Mouse (Mus musculus): Measurements from ENCODE around the gene Kctd18. TPM values are rescaled to one million over a fixed set of nuclear protein-coding genes. Genes with fewer than 3 reads are reported as not detected.

Gene Kctd18
- total RNA-seq, 4 experiments from 2014 or later, result 3.2 to 8.6 (median 6.6) TPM

DNA sequence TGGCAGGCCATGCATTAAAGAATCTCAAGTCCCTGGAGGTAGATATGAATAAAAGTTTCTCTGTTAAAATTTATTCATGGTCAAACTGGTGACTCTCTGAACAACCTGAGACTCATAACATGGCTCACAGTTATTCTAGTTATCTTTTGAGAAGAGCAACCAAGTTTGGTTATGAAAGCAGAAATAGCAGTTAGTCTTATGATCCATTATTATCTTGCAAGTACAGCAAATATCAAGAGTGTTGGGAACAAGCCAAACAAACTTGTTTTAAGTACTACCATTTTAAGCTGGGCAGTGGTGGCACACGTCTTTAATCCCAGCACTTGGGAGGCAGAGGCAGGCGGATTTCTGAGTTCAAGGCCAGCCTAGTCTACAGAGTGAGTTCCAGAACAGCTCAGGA lies 27.5 kb downstream of the Kctd18 start:
- DNase-seq (ENCODE audit: low spot score in 2 of 2), result no peak

DNA sequence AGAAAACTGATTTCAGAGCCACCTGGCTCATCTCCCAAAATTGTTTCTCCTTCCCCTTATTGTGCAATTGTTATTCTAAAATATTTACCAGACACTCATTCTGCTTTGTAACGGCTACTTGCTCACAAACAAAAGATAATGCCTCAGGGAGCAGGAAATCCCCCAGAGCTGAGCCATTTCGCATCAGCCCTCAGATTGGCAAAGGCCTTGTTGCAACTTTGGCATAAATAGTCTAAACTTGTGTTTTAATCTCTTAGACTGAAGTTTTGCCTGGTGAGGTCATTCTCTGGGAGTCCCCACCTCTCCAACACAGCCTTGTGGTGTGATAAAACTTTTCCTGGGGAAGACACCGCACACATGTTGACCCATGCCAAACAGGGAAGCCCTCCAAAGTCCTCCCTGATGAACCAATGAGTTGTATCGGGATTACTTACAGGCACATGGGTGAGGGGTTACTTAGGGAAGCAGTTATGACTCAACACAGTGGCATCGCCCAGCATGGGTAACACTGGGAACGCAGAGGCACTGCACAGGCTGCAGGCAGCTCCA lies 29.6 kb downstream of the Kctd18 start:
- DNase-seq (ENCODE audit: low spot score in 2 of 2), result peak in 1 of 2 experiments; percentile 14

DNA sequence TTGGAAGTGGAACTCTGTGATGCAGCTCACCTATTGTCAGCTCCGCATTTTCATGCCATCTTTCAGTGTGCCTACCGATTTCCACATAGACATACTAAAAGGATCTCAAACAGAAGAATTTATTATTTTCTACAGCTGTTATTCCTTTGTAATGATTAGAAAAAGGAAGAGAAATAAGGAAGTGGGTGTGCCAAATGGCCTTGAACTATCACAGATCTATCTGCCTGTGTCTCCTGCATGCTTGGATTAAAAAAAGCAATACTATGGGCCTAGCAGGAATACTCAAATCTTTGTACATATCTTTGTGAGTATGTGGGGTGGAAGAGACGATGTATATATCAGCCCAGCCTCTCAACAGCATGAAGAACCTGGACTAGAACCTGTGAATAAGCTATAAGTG lies 41.9 kb downstream of the Kctd18 start:
- DNase-seq (ENCODE audit: low spot score in 2 of 2), result no peak

DNA sequence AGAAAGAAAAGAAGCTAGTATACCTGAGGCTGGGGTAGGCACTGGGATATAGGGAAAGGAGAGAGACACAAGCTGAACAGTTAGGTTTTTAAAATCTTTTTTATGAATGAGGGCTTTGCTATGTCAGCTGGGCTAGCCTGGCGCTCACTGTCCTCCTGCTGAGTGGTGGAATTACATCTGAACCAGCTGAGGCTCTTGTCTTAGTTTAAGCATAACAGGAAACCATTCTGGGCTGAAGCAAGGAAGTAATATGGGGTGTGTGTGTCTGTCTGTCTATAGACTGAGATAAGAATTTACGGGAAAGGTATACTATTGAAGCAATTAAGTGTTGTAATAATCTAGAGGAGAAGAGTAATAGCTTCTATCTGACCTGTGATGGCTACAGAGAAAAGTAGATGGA lies 47.2 kb downstream of the Kctd18 start:
- no peak for DNase-seq (ENCODE audit: low spot score in 2 of 2)

DNA sequence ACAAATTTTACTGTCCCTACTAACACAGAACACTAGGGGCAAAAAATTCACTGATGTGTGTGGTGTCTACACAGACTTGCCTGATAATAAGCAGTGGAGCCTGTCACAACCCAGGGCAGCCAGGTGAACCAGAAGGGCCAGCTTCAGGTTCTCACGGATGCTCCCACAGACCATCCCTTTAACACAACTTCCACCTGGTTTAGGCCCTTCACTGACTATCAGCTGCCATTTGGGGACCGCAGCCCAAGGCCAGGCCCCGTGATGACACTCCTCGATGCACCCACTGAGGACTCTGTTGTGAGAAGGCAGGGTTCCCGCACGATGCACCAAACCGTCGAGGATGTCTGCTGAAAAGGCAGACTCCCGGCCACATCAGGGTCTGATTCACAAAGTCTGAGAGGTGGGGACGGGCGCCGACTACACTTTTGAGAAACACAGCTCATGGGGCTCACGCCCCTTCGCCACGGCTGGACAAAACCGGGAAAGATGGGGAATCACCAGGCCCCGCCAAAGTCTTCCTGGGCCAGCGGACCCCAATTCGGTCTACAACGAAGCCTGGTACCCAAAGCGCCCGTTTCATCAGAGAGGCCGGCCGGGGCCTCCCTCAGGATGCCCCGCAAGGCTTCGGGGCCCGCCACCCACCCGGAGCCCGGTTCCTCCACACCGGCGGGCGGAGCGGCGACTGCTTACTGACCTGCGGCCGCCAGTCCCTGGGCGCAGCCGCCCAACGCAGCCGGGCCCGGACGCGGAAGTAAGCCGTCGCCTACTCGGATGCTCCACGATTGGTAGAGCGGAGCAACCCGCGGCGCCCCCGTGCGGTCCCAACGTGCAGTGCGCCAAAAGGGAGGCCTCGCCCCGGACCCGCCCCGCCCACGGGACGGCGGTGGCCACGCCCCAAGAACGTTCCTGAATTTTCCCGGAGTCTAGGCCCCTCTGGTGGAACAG lies 49.2 kb downstream of the Kctd18 start:
- DNase-seq (ENCODE audit: low spot score in 2 of 2), result peak; percentile 93

DNA sequence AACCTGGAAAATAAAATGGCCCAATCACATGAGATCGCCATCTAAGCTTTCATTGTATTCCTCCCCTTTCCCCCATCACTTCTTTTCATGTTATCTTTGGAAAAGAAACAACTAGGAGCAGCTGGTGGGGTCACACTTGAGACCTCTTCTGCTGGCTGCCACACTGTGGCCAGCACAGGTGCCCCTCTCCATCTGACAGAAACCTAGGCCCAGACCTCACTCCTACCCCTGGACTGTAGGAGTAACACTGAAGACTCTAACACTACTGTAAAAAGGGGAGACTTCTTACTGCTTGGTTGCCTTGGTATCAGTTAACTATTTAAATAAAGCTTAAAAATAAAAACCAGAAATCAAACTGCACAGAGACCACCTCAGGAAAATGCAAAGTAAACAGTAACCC lies 63.0 kb downstream of the Kctd18 start:
- no peak for DNase-seq (ENCODE audit: low spot score in 2 of 2)

DNA sequence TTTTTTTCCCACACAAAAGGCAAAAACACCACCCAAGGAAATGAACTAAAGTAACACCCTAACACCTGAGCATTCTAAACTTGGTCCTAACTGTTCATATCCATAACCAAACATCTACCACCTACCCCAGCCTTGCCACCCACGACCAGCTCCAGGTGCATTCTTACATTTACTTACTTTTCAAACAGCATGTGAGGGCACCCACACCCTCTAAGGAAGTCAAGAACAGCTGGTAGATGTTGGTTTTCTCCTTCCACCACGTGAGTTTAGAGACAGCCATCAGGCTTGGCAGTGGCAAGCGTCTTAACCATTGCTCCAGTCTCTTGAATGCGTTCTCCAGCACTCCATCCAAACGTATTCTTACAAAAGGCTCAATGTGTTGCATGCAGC lies 64.4 kb downstream of the Kctd18 start:
- DNase-seq (ENCODE audit: low spot score in 2 of 2), result no peak

DNA sequence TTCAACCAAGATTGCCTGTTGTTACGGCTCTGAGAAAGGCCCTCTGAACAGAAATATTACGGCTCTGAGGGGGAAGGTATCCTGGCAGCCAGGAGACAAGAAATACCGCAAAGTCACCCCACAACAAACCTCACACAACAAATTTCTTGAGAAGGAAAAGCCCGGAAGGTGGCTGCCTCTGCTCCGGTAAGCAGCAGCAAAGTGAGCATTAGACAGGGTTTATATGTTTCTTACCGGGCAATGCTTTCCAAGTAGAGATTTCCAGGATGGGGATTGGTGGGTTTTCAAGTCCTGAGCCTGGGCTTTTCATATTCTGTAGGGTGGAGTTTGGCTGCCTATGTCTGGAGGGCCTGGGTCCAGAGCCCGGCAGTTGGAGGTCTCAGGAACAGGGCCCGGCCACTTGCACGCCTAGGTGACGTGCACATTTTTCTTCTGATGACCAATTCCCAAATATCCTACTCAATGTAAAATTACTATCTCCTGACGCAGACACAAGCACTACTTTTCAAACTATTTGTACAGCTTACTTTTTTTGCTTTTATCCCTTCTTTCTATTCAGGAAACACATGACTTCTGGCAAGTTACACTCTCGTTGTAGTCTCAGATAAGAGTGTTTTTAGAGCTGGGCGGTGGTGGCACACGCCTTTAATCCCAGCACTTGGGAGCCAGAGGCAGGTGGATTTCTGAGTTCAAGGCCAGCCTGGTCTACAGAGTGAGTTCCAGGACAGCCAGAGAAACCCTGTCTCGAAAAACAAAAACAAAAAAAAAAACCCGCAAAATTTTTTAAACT lies 65.0 kb downstream of the Kctd18 start:
- no peak for DNase-seq (ENCODE audit: low spot score in 2 of 2)

DNA sequence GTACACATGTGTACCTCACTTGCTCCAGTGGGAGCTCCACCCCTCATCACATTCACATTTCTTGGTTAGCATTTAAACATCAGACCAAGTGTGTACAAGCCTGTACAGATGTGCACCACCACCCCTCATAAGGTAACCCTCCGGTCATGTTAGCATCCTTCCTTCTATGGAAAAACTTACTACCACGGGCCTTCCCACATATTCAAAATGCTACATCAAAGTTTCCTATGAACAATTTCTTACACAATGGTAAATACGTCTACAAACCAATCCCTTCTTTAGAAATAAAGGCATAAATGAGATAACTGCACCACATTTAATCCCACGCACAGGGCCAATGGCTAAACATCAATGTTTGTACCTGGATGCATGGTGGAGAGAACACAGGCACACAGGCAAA lies 66.2 kb downstream of the Kctd18 start:
- DNase-seq (ENCODE audit: low spot score in 2 of 2), result no peak

DNA sequence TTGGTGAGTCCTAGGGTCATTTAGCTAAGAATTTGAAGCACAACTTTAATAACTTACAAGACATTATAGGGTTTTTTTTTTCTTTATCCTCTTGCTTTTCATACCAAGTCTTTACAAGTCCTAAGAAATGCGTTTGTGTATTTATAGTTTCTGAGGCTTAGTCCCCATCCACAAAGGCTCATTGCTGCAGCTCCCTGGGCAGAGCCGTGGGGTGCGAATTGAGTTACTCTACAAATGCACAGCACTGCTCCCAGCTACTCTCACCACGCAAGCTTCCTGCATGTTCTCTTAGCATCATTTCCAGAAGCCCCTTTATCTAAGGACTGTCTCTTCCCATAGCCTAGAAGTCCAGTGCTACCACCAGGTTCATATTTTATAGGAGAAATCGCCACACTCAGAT lies 69.0 kb downstream of the Kctd18 start:
- no peak for DNase-seq (ENCODE audit: low spot score in 2 of 2)

DNA sequence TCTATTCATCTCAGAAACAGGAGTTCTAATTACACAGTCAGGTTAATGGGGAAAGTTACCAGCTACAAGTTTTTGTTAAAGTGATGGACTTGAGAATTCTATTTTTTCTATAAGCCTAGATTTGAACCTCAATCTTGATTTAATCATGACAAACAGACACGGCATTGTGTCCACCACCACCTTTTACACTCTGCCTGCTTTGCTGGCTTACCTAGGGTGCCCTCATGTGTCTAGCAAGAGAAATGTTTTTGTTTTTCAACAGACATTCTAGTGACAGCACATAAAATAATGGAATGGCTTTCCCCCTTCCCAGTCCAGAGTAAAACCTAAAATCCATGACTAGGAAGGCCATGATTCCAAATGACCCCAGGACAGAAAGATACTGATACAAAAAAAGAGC lies 69.6 kb downstream of the Kctd18 start:
- DNase-seq (ENCODE audit: low spot score in 2 of 2), result no peak

DNA sequence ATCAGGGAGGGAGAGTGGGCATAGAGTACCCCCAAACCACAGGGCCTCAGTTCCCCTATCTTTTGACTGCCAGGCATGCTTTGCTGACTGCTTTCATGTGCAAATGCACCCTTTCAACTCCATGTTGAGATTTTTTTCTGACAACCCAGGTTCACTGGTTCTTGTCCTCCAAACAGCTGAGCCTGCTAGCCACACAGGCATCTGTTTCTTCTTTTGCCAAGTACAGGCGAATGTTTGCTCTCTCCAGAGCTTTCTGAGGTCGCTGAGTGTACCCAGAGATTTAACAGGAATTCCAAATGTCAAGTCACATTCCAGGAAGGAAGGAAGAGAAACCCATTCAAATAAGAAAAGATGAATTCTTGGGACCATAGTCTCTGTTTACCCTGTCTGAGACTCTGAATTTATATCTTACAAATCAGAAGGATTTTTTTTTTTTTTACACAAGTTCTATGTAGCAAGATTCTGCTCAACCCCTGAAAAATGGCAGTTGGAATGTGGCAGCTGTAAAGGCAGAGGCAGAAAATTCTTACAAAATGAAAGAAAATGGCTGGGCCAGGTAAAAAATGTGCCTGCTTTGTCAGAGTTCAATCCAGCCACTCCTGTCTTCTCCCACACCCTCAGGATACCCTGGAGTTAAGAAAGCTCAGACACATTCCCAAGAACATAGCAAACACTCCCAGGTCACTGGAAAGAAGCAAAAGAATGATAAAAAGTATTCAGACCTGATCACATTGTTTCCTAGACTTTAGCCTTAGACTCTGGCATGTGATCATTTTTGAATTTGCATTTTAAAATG lies 71.0 kb downstream of the Kctd18 start:
- DNase-seq (ENCODE audit: low spot score in 2 of 2), result no peak

DNA sequence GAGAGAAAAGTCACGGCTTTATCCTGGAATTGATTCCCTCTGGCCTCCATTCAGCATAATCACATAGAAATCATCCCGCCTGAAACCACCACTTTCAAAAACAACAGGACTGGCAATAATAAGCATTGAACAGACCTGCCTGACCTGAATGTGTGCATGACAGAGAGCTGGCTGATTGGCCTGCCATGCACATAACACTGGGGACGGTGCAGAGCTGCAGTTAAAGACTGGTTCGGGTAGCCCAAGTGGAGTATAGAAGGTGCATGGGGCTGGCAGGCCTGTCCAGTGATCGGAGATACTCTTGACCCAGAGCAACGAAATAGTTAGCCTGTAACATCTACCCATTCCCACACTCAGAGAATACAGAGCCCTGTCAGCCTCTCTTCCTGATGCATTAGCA lies 76.5 kb downstream of the Kctd18 start:
- DNase-seq (ENCODE audit: low spot score in 2 of 2), result no peak

DNA sequence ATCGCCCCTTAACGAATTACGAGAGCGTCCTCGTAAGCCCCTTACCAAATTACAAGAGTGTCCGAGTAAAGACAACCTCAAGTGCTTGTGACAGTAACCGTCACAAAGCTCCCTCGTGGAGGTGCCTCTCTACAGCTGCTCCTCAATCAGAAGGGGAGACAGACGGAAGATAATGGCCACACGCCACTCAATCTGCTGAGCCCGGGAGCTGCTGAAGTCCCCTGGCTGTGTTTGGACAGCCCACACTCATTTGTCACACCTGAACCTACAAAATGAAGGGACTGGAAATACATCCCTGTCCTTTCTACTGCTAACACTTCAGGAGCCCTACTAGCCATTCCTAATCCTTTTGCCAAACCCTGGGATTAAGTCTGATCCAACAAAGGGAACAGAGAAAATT lies 77.0 kb downstream of the Kctd18 start:
- DNase-seq (ENCODE audit: low spot score in 2 of 2), result no peak

DNA sequence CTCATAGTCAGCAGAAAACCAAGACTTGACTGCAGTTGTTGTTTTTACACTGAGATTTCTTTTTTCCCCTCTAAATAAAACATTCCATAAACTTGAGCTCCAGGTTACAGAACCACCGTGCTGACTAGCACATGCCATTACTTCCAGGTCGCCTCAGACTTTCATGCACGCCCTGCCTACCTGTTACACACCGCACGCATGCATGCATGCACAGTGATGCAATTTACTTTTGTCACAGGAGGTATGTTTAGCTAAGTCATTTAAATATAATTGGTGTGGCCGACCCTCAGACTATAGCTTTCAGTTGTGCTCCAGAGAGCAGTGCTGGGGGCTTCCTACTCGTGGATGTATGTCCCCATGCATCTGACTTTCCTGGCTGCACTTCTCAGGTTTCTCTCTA lies 77.7 kb downstream of the Kctd18 start:
- DNase-seq (ENCODE audit: low spot score in 2 of 2), result no peak

DNA sequence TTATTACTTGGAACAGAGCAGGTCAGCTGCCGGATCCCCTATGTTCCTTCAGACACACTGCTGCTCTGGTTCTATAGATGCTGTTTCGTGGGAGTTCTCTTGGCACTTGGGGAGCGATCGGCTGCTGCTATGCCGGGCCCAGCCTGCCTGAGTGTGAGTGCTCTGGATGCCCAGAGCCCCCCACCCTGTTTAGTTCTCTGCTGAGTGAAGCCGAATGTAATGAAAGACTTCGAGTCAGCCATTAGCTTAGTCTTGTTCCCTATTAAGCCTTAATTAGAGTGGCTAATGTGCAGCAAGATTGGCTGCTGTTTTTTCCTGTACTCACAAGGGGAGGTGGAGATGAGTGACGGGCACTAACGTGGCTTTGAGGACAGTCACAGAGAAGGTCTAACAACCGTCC lies 78.1 kb downstream of the Kctd18 start:
- no peak for DNase-seq (ENCODE audit: low spot score in 2 of 2)

DNA sequence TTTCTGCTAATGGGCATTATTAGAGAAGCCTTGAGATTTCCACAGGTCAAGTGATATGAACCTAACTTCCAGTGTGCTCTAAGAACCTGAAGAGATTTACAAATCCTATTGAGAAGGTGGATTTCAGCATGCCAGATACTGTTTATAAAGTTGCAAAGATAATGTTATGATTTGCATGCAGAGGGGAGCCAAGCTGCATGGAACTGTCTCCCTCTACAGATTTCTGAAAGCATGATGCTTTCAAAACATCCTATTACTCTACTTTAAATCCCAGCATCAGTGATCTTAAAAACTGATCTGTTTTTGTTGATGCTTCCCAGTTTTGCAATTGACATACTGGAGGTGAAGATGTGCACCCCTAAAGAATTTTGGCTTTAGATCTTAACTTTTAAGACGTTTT lies 84.5 kb downstream of the Kctd18 start:
- no peak for DNase-seq (ENCODE audit: low spot score in 2 of 2)

DNA sequence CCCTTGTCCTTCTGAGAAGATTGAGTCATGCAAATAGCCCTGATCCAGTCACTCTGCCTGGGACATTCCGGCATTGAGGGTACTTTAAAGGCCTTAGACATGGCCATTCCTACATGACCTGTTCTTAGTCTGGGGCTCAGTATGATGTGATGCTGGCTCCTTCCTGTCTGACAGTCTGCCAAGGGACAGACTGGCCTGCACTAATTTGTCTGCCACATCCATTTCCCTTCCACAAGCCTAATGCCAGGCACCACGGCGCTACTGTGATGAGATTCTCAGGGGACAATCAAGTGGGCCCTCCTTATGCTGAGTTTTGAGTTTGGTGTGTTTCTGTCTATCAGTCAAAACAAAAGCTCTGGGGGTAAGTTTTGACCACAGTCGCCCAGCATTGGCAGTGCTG lies 100.2 kb downstream of the Kctd18 start:
- DNase-seq (ENCODE audit: low spot score in 2 of 2), result no peak

DNA sequence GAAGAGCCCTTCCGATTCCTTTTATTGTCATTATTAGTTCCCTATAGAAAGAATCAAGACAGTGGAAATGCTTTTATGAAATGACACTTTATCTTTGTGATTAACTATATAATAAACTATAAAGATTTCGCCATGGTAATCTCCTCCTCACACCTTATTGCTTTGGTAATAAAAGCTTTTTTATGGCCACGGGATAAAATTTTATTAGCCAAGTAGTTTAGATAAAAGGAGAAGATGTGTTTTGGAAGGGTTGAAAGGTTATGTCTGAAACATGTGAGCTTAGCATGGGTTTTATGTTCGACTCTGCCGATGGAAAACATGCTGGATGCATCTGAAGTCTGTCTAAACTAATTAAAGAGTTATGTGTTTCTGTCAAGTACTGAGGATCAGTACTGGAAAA lies 101.4 kb downstream of the Kctd18 start:
- DNase-seq (ENCODE audit: low spot score in 2 of 2), result no peak

DNA sequence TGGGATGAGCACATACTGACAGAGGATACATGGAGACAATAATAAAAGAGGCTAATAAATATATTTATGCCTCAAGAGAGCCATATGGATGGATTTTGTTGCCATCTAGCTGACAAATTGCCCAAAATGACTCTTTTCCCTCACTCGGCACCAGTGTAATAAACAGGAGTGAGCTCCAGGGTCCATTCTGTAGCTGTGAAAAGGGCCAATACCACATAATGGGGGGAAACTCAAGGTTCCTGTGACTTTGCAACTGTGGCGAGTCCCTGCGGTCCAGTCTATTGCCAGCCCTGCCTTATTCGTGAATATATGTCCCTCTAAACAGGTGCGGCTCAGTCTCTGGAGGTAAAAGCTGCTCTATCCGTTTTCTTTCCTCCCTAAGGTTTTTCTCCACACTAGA lies 107.2 kb downstream of the Kctd18 start:
- DNase-seq (ENCODE audit: low spot score in 2 of 2), result no peak

DNA sequence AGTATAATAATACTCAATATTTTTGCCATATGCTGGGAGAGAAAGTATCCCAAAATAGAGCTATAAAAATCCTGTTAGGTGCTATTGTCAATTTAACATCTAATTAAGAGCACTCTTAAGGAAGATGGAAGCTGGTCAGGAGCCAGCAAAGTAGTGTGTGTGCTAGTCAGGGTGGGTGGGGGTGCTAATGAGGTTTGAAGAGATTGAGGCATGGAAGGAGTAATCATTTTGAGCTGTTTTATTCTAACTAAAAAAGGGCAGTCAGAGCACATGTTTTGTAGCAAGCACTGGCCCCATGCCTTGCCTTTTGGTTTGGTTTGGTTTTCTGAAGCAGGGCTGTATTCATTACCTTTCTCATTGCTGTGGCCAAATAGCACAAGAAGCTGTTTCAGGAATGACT lies 112.4 kb downstream of the Kctd18 start:
- no peak for DNase-seq (ENCODE audit: low spot score in 2 of 2)

DNA sequence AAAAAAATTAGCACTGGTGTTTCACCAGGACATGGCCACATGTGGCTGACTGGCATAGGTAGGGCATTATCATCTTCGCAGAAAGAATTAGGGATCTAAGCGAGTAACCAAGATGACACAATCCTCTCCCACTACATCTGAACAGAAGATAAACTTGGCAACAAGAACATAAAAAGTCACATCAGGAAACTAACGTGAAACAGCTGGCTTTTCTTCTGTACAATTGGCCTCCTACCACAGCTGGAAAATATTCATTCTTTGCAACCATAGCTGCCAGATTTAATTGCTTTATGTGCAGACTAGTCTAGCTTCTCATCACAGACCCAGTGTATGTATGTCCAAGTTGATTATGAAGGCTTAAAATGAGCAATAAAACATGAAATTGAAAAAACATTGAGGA lies 112.8 kb downstream of the Kctd18 start:
- no peak for DNase-seq (ENCODE audit: low spot score in 2 of 2)

Measured in gastrocnemius, adult 8-10 months (tissue).